ENCODE assay signal across 8 mouse cellular contexts in the genomic region with DNA sequence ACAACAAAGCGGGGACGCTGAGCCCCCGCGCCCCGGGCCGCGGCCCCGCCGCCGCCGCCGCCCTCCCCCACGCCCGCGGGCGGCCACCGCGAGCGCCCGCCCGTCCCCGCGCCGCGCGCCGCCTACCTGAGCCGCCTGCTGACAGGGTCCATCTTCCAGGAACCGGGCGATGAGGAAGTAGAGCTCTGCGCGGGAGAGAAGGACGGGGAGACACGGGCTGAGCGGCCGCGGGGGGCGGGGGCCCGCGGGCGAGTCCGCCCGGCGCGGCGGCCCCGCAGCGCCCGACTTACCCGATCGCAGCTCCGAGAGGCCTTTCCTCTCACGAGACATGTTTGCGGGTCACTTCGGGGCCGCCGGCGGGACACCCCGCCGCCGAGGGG. TPM values are rescaled to one million over a fixed set of nuclear protein-coding genes. Genes with fewer than 3 reads are reported as not detected.
A peak's percentile ranks its signal among the peaks of the same experiment; 100 is the strongest.
DNase-seq lines count a peak whose midpoint lies in the region; ATAC-seq and TF ChIP-seq lines count a peak whose summit lies in the region.

No protein-coding gene starts in this region.

- H3K4me1 ChIP-seq in heart, embryonic 13.5 days: peaks cover 22% of the 10 kb centered on the region
- H3K4me1 ChIP-seq in G1E (ENCODE audit: insufficient read depth, low read depth, low read length): peaks cover 22% of the 10 kb centered on the region
- peaks cover 33% of the 10 kb centered on the region for H3K4me1 ChIP-seq in hindbrain, embryonic 10.5 days (replicated peaks)

- ATAC-seq in heart, embryonic 13.5 days (ENCODE audit: extremely low read depth, insufficient number of reproducible peaks, low FRiP score, low TSS enrichment): peak; percentile 60
- peak; percentile 42; the same call in 1 of the 2 replicates for ATAC-seq in G1E (ENCODE audit: extremely low read depth, insufficient number of reproducible peaks, low FRiP score, poor library complexity, severe bottlenecking)
- peak; percentile 21 for ATAC-seq in megakaryocyte progenitor cell, adult 5-6 weeks (replicated peaks; ENCODE audit: poor library complexity)

- 0 out of 2 replicates have a peak, but pooled peaks cover 4% of the 10 kb centered on the region for H3K36me3 ChIP-seq in heart, embryonic 13.5 days
- peaks cover 10% of the 10 kb centered on the region for H3K36me3 ChIP-seq in G1E (replicated peaks)
- H3K36me3 ChIP-seq in hindbrain, embryonic 10.5 days: peaks cover 11% of the 10 kb centered on the region

- no peak for DNase-seq in heart, adult 8-10 months (ENCODE audit: low spot score)
- peak; percentile 57 for DNase-seq in G1E (ENCODE audit: low spot score)
- no peak for DNase-seq in hindbrain, embryonic 10.5 days (ENCODE audit: low spot score)
- DNase-seq in adrenal gland, postnatal 25 days: no peak
- no peak for DNase-seq in left cerebral cortex, postnatal 4 days
- no peak for DNase-seq in left cerebral cortex, postnatal 14 days (ENCODE audit: low spot score in 2 of 2)

- no peaks in the 10 kb centered on the region for H3K27me3 ChIP-seq in heart, embryonic 13.5 days (replicated peaks)
- H3K27me3 ChIP-seq in G1E (ENCODE audit: insufficient read depth, low read length): no peaks in the 10 kb centered on the region
- H3K27me3 ChIP-seq in hindbrain, embryonic 10.5 days (ENCODE audit: insufficient read depth, poor library complexity, severe bottlenecking): no peaks in the 10 kb centered on the region

- TF ChIP-seq CTCF in G1E (IDR thresholded peaks at IDR 0.05; ENCODE audit: low read depth, low read length): no peak

- intact Hi-C loops in left cerebral cortex, postnatal 4 days (cut with DNase I): loop anchor here (5.0 to 10.0 kb wide), 3 partner anchors 170 to 622 kb away; a partner anchor contains a TSS
- intact Hi-C loops in left cerebral cortex, postnatal 14 days (cut with DNase I): loop anchor here (1.0 to 10.0 kb wide), 4 partner anchors 171 to 620 kb away; a partner anchor contains a TSS

- H3K9ac ChIP-seq in heart, embryonic 13.5 days: peak overlapping the region; percentile 98

- under 1% methylated on average over 60 of the region's 61 CpGs for WGBS in heart, embryonic 13.5 days
- under 1% methylated on average over 61 of the region's 61 CpGs for whole genome bisulfite sequencing in hindbrain, embryonic 10.5 days

- peak overlapping the region; percentile 100 for H3K27ac ChIP-seq in heart, embryonic 13.5 days (replicated peaks)
- H3K27ac ChIP-seq in hindbrain, embryonic 10.5 days: peak overlapping the region; percentile 96

- H3K4me2 ChIP-seq in heart, embryonic 13.5 days: peak overlapping the region; percentile 84

- peak overlapping the region; percentile 95 for H3K4me3 ChIP-seq in heart, embryonic 13.5 days
- H3K4me3 ChIP-seq in G1E (ENCODE audit: low read depth, low read length): peak overlapping the region; percentile 88
- H3K4me3 ChIP-seq in hindbrain, embryonic 10.5 days: peak overlapping the region; percentile 95

- H3K9me3 ChIP-seq in heart, embryonic 13.5 days: no peaks in the 10 kb centered on the region
- no peaks in the 10 kb centered on the region for H3K9me3 ChIP-seq in G1E (replicated peaks)
- H3K9me3 ChIP-seq in hindbrain, embryonic 10.5 days: no peaks in the 10 kb centered on the region

RNA-seq across cellular contexts. Expression of a gene that starts 0.4 kb away (rescaled TPM):
- 43.3 and 46.4 TPM in 2 replicates for polyA plus RNA-seq in heart, embryonic 13.5 days (2015; fragmentation: Nextera tagmentation; extraction: Ambion mirVana)
- total RNA-seq in heart, adult 8-10 months (2022): 10 to 100 TPM; 25.5 to 32.2 (median 30.5) TPM
- total RNA-seq in G1E (2014; fragmentation: Nextera tagmentation) (162 and 176 TPM in 2 replicates), G1E (2017) (121 and 140 TPM in 2 replicates)
- 5.5 and 6.7 TPM in 2 replicates for polyA plus RNA-seq in G1E (2012)
- 89.0 and 113 TPM in 2 replicates for polyA plus RNA-seq in hindbrain, embryonic 10.5 days (2016; fragmentation: Nextera tagmentation; extraction: Ambion mirVana)
- total RNA-seq in megakaryocyte progenitor cell, adult 5-6 weeks (2015): 100 and 117 TPM in 2 replicates
- total RNA-seq in megakaryocyte progenitor cell, adult 5-6 weeks (2017): 88.0 and 140 TPM in 2 replicates
- total RNA-seq in adrenal gland, postnatal 25 days (2021): 90.6 and 92.7 TPM in 2 replicates
- total RNA-seq in left cerebral cortex, postnatal 4 days (2021): 10 to 100 TPM; 72.2 to 86.3 TPM
- total RNA-seq in left cerebral cortex, postnatal 14 days (2021): 10 to 100 TPM; 62.1 to 71.9 TPM
